Mouse (Mus musculus) gastrocnemius, postnatal 14 days (tissue): ENCODE results near the gene Sema7a. TPM values are rescaled to one million over a fixed set of nuclear protein-coding genes. Genes with fewer than 3 reads are reported as not detected.

Source experiments
- DNase-seq: peaks from one replicate; pipeline ENCODE4 v3.0.0; 2021; ENCODE audit warnings: mixed read lengths
- intact Hi-C: fragments of 180-260 bp; cut with DNase I; formaldehyde crosslinking; loops from one replicate; pipeline ENCODE4 v1.15.1; 2025; ENCODE audit warnings: low total_unique reads
- total RNA-seq, 2 experiments: library from RNA; stranded (reverse); gene quantifications; 2 replicates each; pipeline ENCODE4 v1.2.3; 2021

Gene Sema7a
- total RNA-seq, 2 experiments from 2014 or later: 16.8 to 21.0 TPM

GRCm38 (mm10) chr9:57998032-57998659 lies 58.2 kb downstream of the Sema7a start:
- no peak for DNase-seq
- intact Hi-C loops: loop anchor here (2.0 to 10.0 kb wide), 3 partner anchors 63 to 223 kb away; no protein-coding TSS in a partner anchor

- intact Hi-C loops: loop anchor here (2.0 to 10.0 kb wide), 3 partner anchors 64 to 224 kb away; no protein-coding TSS in a partner anchor
- no peak for DNase-seq
These were observed 58.8 kb downstream of the Sema7a start for GRCm38 (mm10) chr9:57998685-57999084.

GRCm38 (mm10) chr9:57999676-58000075 lies 59.8 kb downstream of the Sema7a start:
- intact Hi-C loops: loop anchor here (2.0 to 10.0 kb wide), 3 partner anchors 65 to 225 kb away; no protein-coding TSS in a partner anchor
- DNase-seq: no peak

- DNase-seq: no peak
- intact Hi-C loops: no loop called here
These were observed 63.4 kb downstream of the Sema7a start for GRCm38 (mm10) chr9:58003272-58003671.

- intact Hi-C loops: no loop called here
- no peak for DNase-seq
These were observed 66.0 kb downstream of the Sema7a start, which contains the start of gene Cyp11a1 for GRCm38 (mm10) chr9:58005753-58006461. TSS of gene Cyp11a1 (plus strand) at chr9:58006411.

GRCm38 (mm10) chr9:58008336-58009014 lies 68.6 kb downstream of the Sema7a start:
- intact Hi-C loops: no loop called here
- no peak for DNase-seq

- intact Hi-C loops: no loop called here
These were observed 69.1 kb downstream of the Sema7a start for GRCm38 (mm10) chr9:58009015-58009362.

GRCm38 (mm10) chr9:58009588-58009987 lies 69.7 kb downstream of the Sema7a start:
- intact Hi-C loops: no loop called here
- no peak for DNase-seq

More at GRCm38 (mm10) chr9:58009015-58009362, 69.1 kb downstream of the Sema7a start:
- DNase-seq: peak; percentile 78

GRCm38 (mm10) chr9:58011027-58011426 lies 71.1 kb downstream of the Sema7a start:
- intact Hi-C loops: no loop called here
- no peak for DNase-seq

- intact Hi-C loops: no loop called here
- no peak for DNase-seq
These were observed 71.6 kb downstream of the Sema7a start for GRCm38 (mm10) chr9:58011552-58011951.

Other genes starting within 250 kb of the Sema7a start
- 1 to 10 TPM; 6.4 to 6.7 TPM for gene Edc3, start 231.6 kb upstream of the Sema7a start, total RNA-seq
- gene Clk3, start 174.3 kb upstream of the Sema7a start, total RNA-seq: 10 to 100 TPM; 36.2 to 36.5 TPM
- 1 to 10 TPM; 1.2 to 2.0 TPM for gene Arid3b, start 103.3 kb upstream of the Sema7a start, total RNA-seq
- gene Ubl7, start 29.1 kb upstream of the Sema7a start, total RNA-seq: 10 to 100 TPM; 52.3 to 55.3 TPM
- under 1 TPM in 1 of 2 experiments, not detected in 1; 0.98 TPM for gene Cyp11a1, start 66.3 kb downstream of the Sema7a start, total RNA-seq
- gene Stra6, start 123.7 kb downstream of the Sema7a start, total RNA-seq: under 1 TPM; 0.16 to 0.29 TPM
- not detected for gene Ccdc33, start 178.7 kb downstream of the Sema7a start, total RNA-seq